Mouse (Mus musculus): ENCODE results near the gene Bcl11b. TPM values are rescaled to one million over a fixed set of nuclear protein-coding genes. Genes with fewer than 3 reads are reported as not detected.

The Bcl11b gene
- polyA plus RNA-seq, 1 experiment = 19.7 TPM

DNA sequence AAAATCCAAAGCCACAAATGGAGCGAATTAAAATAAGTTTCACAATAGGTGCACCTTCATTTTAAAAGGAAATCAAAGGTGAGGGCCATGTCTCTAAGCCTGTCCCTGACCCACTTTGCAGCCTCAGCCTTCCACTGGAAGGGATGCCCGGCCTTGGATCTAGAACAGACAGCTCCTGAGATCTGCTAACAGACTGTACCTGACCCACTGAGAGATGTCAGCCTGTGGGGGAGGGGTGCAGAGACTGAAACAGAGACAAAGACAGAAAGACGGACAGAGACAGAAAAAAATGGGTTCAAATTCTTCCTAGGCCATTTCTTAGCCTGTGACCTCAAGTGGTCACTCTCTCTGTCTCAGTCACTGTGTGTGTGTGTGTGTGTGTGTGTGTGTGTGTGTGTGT lies 35.1 kb downstream of the Bcl11b start:
- no peaks in the 10 kb centered on the region for H3K36me3 ChIP-seq (ENCODE audit: control insufficient read depth, insufficient read depth, low read length)
- H3K4me3 ChIP-seq (ENCODE audit: extremely low read depth, insufficient read depth, insufficient read length) = no peak overlapping the region
- no peaks in the 10 kb centered on the region for H3K27me3 ChIP-seq (ENCODE audit: control insufficient read depth, insufficient read depth, low read length)
- WGBS = 72% methylated on average over 3 of the region's 3 CpGs
- TF ChIP-seq CTCF (IDR thresholded peaks at IDR 0.05; ENCODE audit: extremely low read depth, insufficient read depth, insufficient read length, insufficient replicate concordance) (no peak), POLR2A (IDR thresholded peaks at IDR 0.05; ENCODE audit: low read depth, low read length) (no peak)
- peaks cover 22% of the 10 kb centered on the region; the same call in 1 of the 2 replicates for H3K4me1 ChIP-seq (ENCODE audit: control insufficient read depth, insufficient read depth, insufficient read length)
- no peak for DNase-seq (ENCODE audit: low read depth in 1 of 2, low spot score in 2 of 2)
- no peak overlapping the region for H3K27ac ChIP-seq (ENCODE audit: insufficient read depth, low read length)

GRCm38 (mm10) chr12:107967026-107967425 lies 36.4 kb downstream of the Bcl11b start:
- peaks cover 20% of the 10 kb centered on the region; the same call in 1 of the 2 replicates for H3K4me1 ChIP-seq (ENCODE audit: control insufficient read depth, insufficient read depth, insufficient read length)

GRCm38 (mm10) chr12:107965103-107965502 lies 38.3 kb downstream of the Bcl11b start:
- TF ChIP-seq POLR2A (IDR thresholded peaks at IDR 0.05; ENCODE audit: low read depth, low read length) (no peak), CTCF (IDR thresholded peaks at IDR 0.05; ENCODE audit: extremely low read depth, insufficient read depth, insufficient read length, insufficient replicate concordance) (no peak)
- DNase-seq (ENCODE audit: low read depth in 1 of 2, low spot score in 2 of 2) = no peak
- peaks cover 20% of the 10 kb centered on the region; the same call in 1 of the 2 replicates for H3K4me1 ChIP-seq (ENCODE audit: control insufficient read depth, insufficient read depth, insufficient read length)
- 82% methylated on average over 12 of the region's 12 CpGs for WGBS
- H3K27ac ChIP-seq (ENCODE audit: insufficient read depth, low read length) = 0 out of 2 replicates have a peak overlapping the region, but pooled peaks have one; percentile 5
- H3K36me3 ChIP-seq (ENCODE audit: control insufficient read depth, insufficient read depth, low read length) = no peaks in the 10 kb centered on the region
- H3K4me3 ChIP-seq (ENCODE audit: extremely low read depth, insufficient read depth, insufficient read length) = no peak overlapping the region
- H3K27me3 ChIP-seq (ENCODE audit: control insufficient read depth, insufficient read depth, low read length) = no peaks in the 10 kb centered on the region

More at GRCm38 (mm10) chr12:107967026-107967425, 36.4 kb downstream of the Bcl11b start:
- Histone ChIP-seq H3K36me3 (ENCODE audit: control insufficient read depth, insufficient read depth, low read length) (no peaks in the 10 kb centered on the region), H3K4me3 (ENCODE audit: extremely low read depth, insufficient read depth, insufficient read length) (no peak overlapping the region), H3K27ac (ENCODE audit: insufficient read depth, low read length) (no peak overlapping the region), H3K27me3 (ENCODE audit: control insufficient read depth, insufficient read depth, low read length) (no peaks in the 10 kb centered on the region)
- WGBS = 82% methylated on average over 7 of the region's 7 CpGs
- no peak for DNase-seq (ENCODE audit: low read depth in 1 of 2, low spot score in 2 of 2)
- TF ChIP-seq CTCF (IDR thresholded peaks at IDR 0.05; ENCODE audit: extremely low read depth, insufficient read depth, insufficient read length, insufficient replicate concordance) = no peak
- no peak for TF ChIP-seq POLR2A (IDR thresholded peaks at IDR 0.05; ENCODE audit: low read depth, low read length)

- H3K36me3 ChIP-seq (ENCODE audit: control insufficient read depth, insufficient read depth, low read length) = no peaks in the 10 kb centered on the region
- peak overlapping the region; percentile 5; the same call in 1 of the 2 replicates for H3K27ac ChIP-seq (ENCODE audit: insufficient read depth, low read length)
- peaks cover 17% of the 10 kb centered on the region; the same call in 1 of the 2 replicates for H3K4me1 ChIP-seq (ENCODE audit: control insufficient read depth, insufficient read depth, insufficient read length)
- no peak for DNase-seq (ENCODE audit: low read depth in 1 of 2, low spot score in 2 of 2)
- H3K4me3 ChIP-seq (ENCODE audit: extremely low read depth, insufficient read depth, insufficient read length) = no peak overlapping the region
- no peak for TF ChIP-seq POLR2A (IDR thresholded peaks at IDR 0.05; ENCODE audit: low read depth, low read length)
- TF ChIP-seq CTCF (IDR thresholded peaks at IDR 0.05; ENCODE audit: extremely low read depth, insufficient read depth, insufficient read length, insufficient replicate concordance) = no peak
- 78% methylated on average over 14 of the region's 14 CpGs for WGBS
- H3K27me3 ChIP-seq (ENCODE audit: control insufficient read depth, insufficient read depth, low read length) = no peaks in the 10 kb centered on the region
Measured at GRCm38 (mm10) chr12:107964396-107965085, 38.9 kb downstream of the Bcl11b start.

GRCm38 (mm10) chr12:107962852-107963251 lies 40.5 kb downstream of the Bcl11b start:
- H3K27ac ChIP-seq (ENCODE audit: insufficient read depth, low read length) = no peak overlapping the region
- H3K27me3 ChIP-seq (ENCODE audit: control insufficient read depth, insufficient read depth, low read length) = no peaks in the 10 kb centered on the region
- H3K4me1 ChIP-seq (ENCODE audit: control insufficient read depth, insufficient read depth, insufficient read length) = peaks cover 16% of the 10 kb centered on the region; the same call in 1 of the 2 replicates
- 23% methylated on average over 7 of the region's 7 CpGs for WGBS
- H3K36me3 ChIP-seq (ENCODE audit: control insufficient read depth, insufficient read depth, low read length) = no peaks in the 10 kb centered on the region
- no peak for DNase-seq (ENCODE audit: low read depth in 1 of 2, low spot score in 2 of 2)
- H3K4me3 ChIP-seq (ENCODE audit: extremely low read depth, insufficient read depth, insufficient read length) = no peak overlapping the region
- no peak for TF ChIP-seq POLR2A (IDR thresholded peaks at IDR 0.05; ENCODE audit: low read depth, low read length)
- TF ChIP-seq CTCF (IDR thresholded peaks at IDR 0.05; ENCODE audit: extremely low read depth, insufficient read depth, insufficient read length, insufficient replicate concordance) = no peak

- TF ChIP-seq CTCF (IDR thresholded peaks at IDR 0.05; ENCODE audit: extremely low read depth, insufficient read depth, insufficient read length, insufficient replicate concordance) (no peak), POLR2A (IDR thresholded peaks at IDR 0.05; ENCODE audit: low read depth, low read length) (no peak)
- H3K36me3 ChIP-seq (ENCODE audit: control insufficient read depth, insufficient read depth, low read length) = no peaks in the 10 kb centered on the region
Measured at GRCm38 (mm10) chr12:107961843-107962242, 41.6 kb downstream of the Bcl11b start.

More at GRCm38 (mm10) chr12:107961843-107962242, 41.6 kb downstream of the Bcl11b start:
- no peak overlapping the region for H3K27ac ChIP-seq (ENCODE audit: insufficient read depth, low read length)
- H3K4me3 ChIP-seq (ENCODE audit: extremely low read depth, insufficient read depth, insufficient read length) = no peak overlapping the region
- H3K4me1 ChIP-seq (ENCODE audit: control insufficient read depth, insufficient read depth, insufficient read length) = peaks cover 12% of the 10 kb centered on the region; the same call in 1 of the 2 replicates
- H3K27me3 ChIP-seq (ENCODE audit: control insufficient read depth, insufficient read depth, low read length) = no peaks in the 10 kb centered on the region
- 73% methylated on average over 15 of the region's 15 CpGs for WGBS
- no peak for DNase-seq (ENCODE audit: low read depth in 1 of 2, low spot score in 2 of 2)

Data from spleen, adult 2 months (tissue).